Mouse (Mus musculus): ENCODE measurements around the gene Sirpa. TPM values are rescaled to one million over a fixed set of nuclear protein-coding genes. Genes with fewer than 3 reads are reported as not detected.

The Sirpa gene
- total and polyA plus RNA-seq, 3 experiments = not detected

DNA sequence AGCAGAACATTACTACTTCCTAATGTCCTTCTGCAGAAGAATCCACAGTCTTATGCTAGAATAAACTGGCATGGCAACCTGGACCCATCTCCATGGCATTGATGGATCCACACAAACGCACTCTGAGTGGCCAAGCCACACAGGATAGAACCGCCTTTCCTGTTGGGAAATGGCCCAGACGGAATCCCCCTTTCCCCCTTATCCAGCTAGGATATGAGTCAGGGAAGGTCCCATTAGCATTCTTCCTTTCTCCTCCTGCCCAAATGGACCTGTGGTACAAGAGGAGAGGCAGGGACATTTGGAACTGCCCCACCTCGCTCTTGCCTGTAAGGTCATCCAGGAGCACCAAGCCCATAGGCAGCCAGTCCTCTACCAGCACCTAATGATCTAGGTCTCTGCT, 10.4 kb upstream of the Sirpa start:
- no peaks in the 10 kb centered on the region for H3K9me3 ChIP-seq (replicated peaks; ENCODE audit: insufficient read depth, low read length)
- H3K9ac ChIP-seq (ENCODE audit: control insufficient read depth, low read depth, low read length, poor library complexity, severe bottlenecking) = no peak overlapping the region
- no peak overlapping the region for H3K27ac ChIP-seq (ENCODE audit: control insufficient read depth, low read depth, low read length)
- H3K79me2 ChIP-seq (ENCODE audit: control insufficient read depth, insufficient read depth, low read length, poor library complexity) = no peaks in the 10 kb centered on the region
- no peak for DNase-seq (ENCODE audit: low read depth, low spot score)
- H3K27me3 ChIP-seq (ENCODE audit: control insufficient read depth in 1 of 2, insufficient read depth in 2 of 2, low read length in 2 of 2) = peaks cover 0 to 4% of the 10 kb centered on the region in 2 experiments; a peak in 1 of 4 replicates
- no peak overlapping the region for H3K4me3 ChIP-seq (ENCODE audit: control insufficient read depth in 1 of 2, insufficient read depth in 1 of 2, low read depth in 2 of 2, low read length in 2 of 2)
- no peaks in the 10 kb centered on the region for H3K36me3 ChIP-seq (ENCODE audit: control insufficient read depth in 1 of 2, insufficient read depth in 2 of 2, low read length in 2 of 2)
- no peaks in the 10 kb centered on the region for H3K4me1 ChIP-seq (ENCODE audit: control insufficient read depth in 1 of 2, insufficient read depth in 2 of 2, low read length in 2 of 2)
- no peak for TF ChIP-seq ZMIZ1 (IDR thresholded peaks at IDR 0.05; ENCODE audit: low read depth, low read length)
- no peak for TF ChIP-seq MXI1 (IDR thresholded peaks at IDR 0.05; ENCODE audit: low read depth, low read length)
- no peak for TF ChIP-seq E2F4 (IDR thresholded peaks at IDR 0.05; ENCODE audit: borderline replicate concordance, low read depth, low read length)
- no peak for TF ChIP-seq SMC3 (IDR thresholded peaks at IDR 0.05; ENCODE audit: low read depth, low read length)
- no peak for TF ChIP-seq MEF2A (IDR thresholded peaks at IDR 0.05; ENCODE audit: extremely low read depth, insufficient replicate concordance, low read depth, low read length, poor library complexity, severe bottlenecking)
- no peak for TF ChIP-seq EP300 (IDR thresholded peaks at IDR 0.05; ENCODE audit: low read depth in 1 of 2, low read length in 2 of 2)
- no peak for TF ChIP-seq ETS1 (IDR thresholded peaks at IDR 0.05; ENCODE audit: low read depth, low read length)
- no peak for TF ChIP-seq CTCF (IDR thresholded peaks at IDR 0.05 in 2 of 3, conservative IDR thresholded peaks at IDR 0.05 in 1 of 3; ENCODE audit: control insufficient read depth in 1 of 3, insufficient read depth in 1 of 3, low read depth in 2 of 3, low read length in 3 of 3, poor library complexity in 1 of 3, severe bottlenecking in 1 of 3)

DNA sequence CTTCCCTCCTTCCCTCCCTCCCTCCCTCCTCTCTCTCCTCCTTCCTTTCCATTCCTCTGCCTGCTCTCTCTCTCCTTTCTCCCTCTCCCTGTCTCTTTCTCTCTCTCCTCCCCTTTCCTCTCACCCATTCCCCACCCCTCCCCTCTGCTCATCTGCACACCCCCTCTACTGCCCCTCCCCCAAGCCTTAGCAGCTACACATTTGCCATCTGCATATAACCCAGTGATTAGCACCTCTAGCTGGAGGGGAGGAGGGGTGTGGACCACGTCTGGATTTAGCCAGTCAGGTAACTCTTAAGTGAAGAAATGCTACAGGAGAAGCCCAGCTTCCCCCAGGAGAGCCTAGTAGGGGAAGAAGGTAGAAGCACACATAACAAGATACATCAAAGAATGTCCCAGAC, 7.7 kb upstream of the Sirpa start:
- Histone ChIP-seq H3K4me3 (ENCODE audit: control insufficient read depth in 1 of 2, insufficient read depth in 1 of 2, low read depth in 2 of 2, low read length in 2 of 2) (no peak overlapping the region), H3K27me3 (ENCODE audit: control insufficient read depth in 1 of 2, insufficient read depth in 2 of 2, low read length in 2 of 2) (peaks cover 0 to 7% of the 10 kb centered on the region in 2 experiments; a peak in 2 of 4 replicates), H3K4me1 (ENCODE audit: control insufficient read depth in 1 of 2, insufficient read depth in 2 of 2, low read length in 2 of 2) (no peaks in the 10 kb centered on the region), H3K36me3 (ENCODE audit: control insufficient read depth in 1 of 2, insufficient read depth in 2 of 2, low read length in 2 of 2) (no peaks in the 10 kb centered on the region), H3K9ac (ENCODE audit: control insufficient read depth, low read depth, low read length, poor library complexity, severe bottlenecking) (no peak overlapping the region), H3K9me3 (replicated peaks; ENCODE audit: insufficient read depth, low read length) (no peaks in the 10 kb centered on the region), H3K79me2 (ENCODE audit: control insufficient read depth, insufficient read depth, low read length, poor library complexity) (no peaks in the 10 kb centered on the region), H3K27ac (ENCODE audit: control insufficient read depth, low read depth, low read length) (no peak overlapping the region)
- no peak for TF ChIP-seq ZC3H11A (IDR thresholded peaks at IDR 0.05; ENCODE audit: low read depth, low read length)
- TF ChIP-seq SMC3 (IDR thresholded peaks at IDR 0.05; ENCODE audit: low read depth, low read length) = no peak
- no peak for TF ChIP-seq MAZ (IDR thresholded peaks at IDR 0.05; ENCODE audit: low read depth, low read length)
- TF ChIP-seq POLR2AphosphoS5 (IDR thresholded peaks at IDR 0.05; ENCODE audit: borderline replicate concordance, low read depth, low read length) = no peak
- no peak for TF ChIP-seq SIN3A (IDR thresholded peaks at IDR 0.05; ENCODE audit: low read length)
- TF ChIP-seq MYB (IDR thresholded peaks at IDR 0.05; ENCODE audit: low read depth, low read length) = no peak
- DNase-seq (ENCODE audit: low read depth, low spot score) = no peak

DNA sequence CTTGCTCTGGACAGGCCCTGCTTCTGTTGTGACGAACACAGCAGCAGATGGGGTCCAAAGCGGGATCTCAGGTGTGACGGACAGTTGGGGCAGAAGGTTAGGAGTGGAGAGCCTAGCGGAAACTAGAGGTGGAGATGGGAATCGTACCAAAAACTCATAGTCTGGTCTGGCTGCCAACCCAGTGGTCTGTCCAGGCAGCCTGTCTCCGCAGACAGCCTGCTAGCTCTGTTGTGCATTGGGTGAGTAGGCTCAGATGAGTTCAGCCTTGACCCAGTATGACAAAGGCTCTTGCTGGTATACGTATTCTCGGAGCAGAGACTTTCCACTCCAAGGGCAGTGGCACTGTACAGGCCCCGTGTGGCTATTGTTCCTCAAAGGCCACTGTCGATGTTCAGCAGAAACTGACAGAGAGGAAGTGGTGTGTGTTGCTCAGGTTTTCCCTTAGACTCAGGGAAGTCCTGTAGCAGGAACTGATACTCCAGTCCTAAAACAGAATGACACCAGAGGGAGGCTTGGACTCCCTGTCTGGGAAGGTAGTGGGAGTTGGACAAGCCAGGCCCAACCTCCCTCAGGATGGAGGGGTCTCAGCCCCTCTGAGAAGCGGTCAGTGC, 6.6 kb upstream of the Sirpa start:
- Histone ChIP-seq H3K4me3 (ENCODE audit: control insufficient read depth in 1 of 2, insufficient read depth in 1 of 2, low read depth in 2 of 2, low read length in 2 of 2) (no peak overlapping the region), H3K4me1 (ENCODE audit: control insufficient read depth in 1 of 2, insufficient read depth in 2 of 2, low read length in 2 of 2) (no peaks in the 10 kb centered on the region), H3K36me3 (ENCODE audit: control insufficient read depth in 1 of 2, insufficient read depth in 2 of 2, low read length in 2 of 2) (no peaks in the 10 kb centered on the region), H3K9me3 (replicated peaks; ENCODE audit: insufficient read depth, low read length) (no peaks in the 10 kb centered on the region), H3K79me2 (ENCODE audit: control insufficient read depth, insufficient read depth, low read length, poor library complexity) (no peaks in the 10 kb centered on the region), H3K27ac (ENCODE audit: control insufficient read depth, low read depth, low read length) (no peak overlapping the region), H3K27me3 (ENCODE audit: control insufficient read depth in 1 of 2, insufficient read depth in 2 of 2, low read length in 2 of 2) (peaks cover 0 to 3% of the 10 kb centered on the region in 2 experiments; a peak in 2 of 4 replicates), H3K9ac (ENCODE audit: control insufficient read depth, low read depth, low read length, poor library complexity, severe bottlenecking) (no peak overlapping the region)
- no peak for DNase-seq (ENCODE audit: low read depth, low spot score)
- TF ChIP-seq NRF1 (IDR thresholded peaks at IDR 0.05; ENCODE audit: insufficient read depth, low read depth, low read length, poor library complexity, severe bottlenecking) = no peak
- no peak for TF ChIP-seq NELFE (IDR thresholded peaks at IDR 0.05; ENCODE audit: low read depth, low read length)
- TF ChIP-seq CHD1 (IDR thresholded peaks at IDR 0.05; ENCODE audit: low read depth, low read length) = no peak
- TF ChIP-seq GABPA (IDR thresholded peaks at IDR 0.05; ENCODE audit: low read depth, low read length) = no peak
- no peak for TF ChIP-seq JUND (IDR thresholded peaks at IDR 0.05; ENCODE audit: low read depth, low read length)
- no peak for TF ChIP-seq MAZ (IDR thresholded peaks at IDR 0.05; ENCODE audit: low read depth, low read length)
- no peak for TF ChIP-seq ZKSCAN1 (IDR thresholded peaks at IDR 0.05; ENCODE audit: low read depth, low read length)
- TF ChIP-seq MYC (IDR thresholded peaks at IDR 0.05; ENCODE audit: low read depth, low read length) = no peak
- no peak for TF ChIP-seq CHD2 (IDR thresholded peaks at IDR 0.05; ENCODE audit: low read length)
- no peak for TF ChIP-seq POLR2AphosphoS2 (IDR thresholded peaks at IDR 0.05; ENCODE audit: low read length)
- TF ChIP-seq ZC3H11A (IDR thresholded peaks at IDR 0.05; ENCODE audit: low read depth, low read length) = no peak
- no peak for TF ChIP-seq EP300 (IDR thresholded peaks at IDR 0.05; ENCODE audit: low read depth in 1 of 2, low read length in 2 of 2)
